Mouse (Mus musculus) cerebellum, adult 2 months (tissue): ENCODE measurements around the gene Tmem198b.

Experiments
- CTCF ChIP-seq: fragments of 200-500 bp; IDR thresholded peaks from 2 replicates; pipeline ENCODE4 v1.5.1; 2011; ENCODE audit warnings: low read depth, mild to moderate bottlenecking, control low read depth, low read length, moderate library complexity, borderline replicate concordance; ENCODE audit not compliant: insufficient read depth
- POLR2A ChIP-seq: fragments of 200-500 bp; IDR thresholded peaks from 2 replicates; pipeline ENCODE4 v1.6.1; 2011; ENCODE audit warnings: low read length, control low read depth, borderline replicate concordance; ENCODE audit not compliant: insufficient read depth

GRCm38 (mm10) chr10:128817033-128817432 is 12.9 kb upstream of the Tmem198b start, which contains the start of gene Sarnp:
- no peak for TF ChIP-seq CTCF
- TF ChIP-seq POLR2A: no peak
